32 mouse cellular contexts compared by ENCODE assay signal in the genomic region with DNA sequence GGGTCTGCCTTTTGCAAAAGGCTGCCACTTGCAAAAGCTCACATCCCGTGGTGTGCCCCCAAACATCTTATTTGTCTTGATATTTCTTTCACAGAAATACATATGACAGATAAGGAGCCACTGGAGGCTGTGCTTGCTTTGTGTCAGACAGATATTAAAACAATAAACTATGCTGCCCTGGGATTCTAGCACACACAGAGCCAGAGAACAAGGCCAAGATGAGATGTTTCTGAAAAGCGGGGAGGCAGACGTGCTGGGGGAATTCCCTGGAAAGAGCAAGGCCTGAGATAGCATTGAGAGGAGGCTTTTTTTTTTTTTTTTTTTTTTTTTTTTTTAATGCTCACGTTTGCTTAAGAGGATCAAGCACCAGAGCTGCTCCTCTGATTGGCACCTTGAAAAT.
A peak's percentile ranks its signal among the peaks of the same experiment; 100 is the strongest.
DNase-seq lines count a peak whose midpoint lies in the region; ATAC-seq and TF ChIP-seq lines count a peak whose summit lies in the region.
"Had no signal": no experiment of that assay in that cellular context is flagged by ENCODE, and none has a peak within 500 bp of the region (broad histone marks: within the 10 kb centered on the region; RNA-seq: fewer than 3 reads in every experiment).

No protein-coding gene starts in this region.

- no peaks in the 10 kb centered on the region for H3K9me3 ChIP-seq in hindbrain, embryonic 13.5 days
- H3K9me3 ChIP-seq in hindbrain, embryonic 11.5 days (ENCODE audit: control insufficient read depth, low read length), result no peaks in the 10 kb centered on the region
- H3K9me3 ChIP-seq in midbrain, embryonic 14.5 days (ENCODE audit: control insufficient read depth, low read length), result no peaks in the 10 kb centered on the region
- H3K9me3 ChIP-seq in midbrain, postnatal 0 days (ENCODE audit: low read length), result no peaks in the 10 kb centered on the region
- H3K9me3 ChIP-seq: heart, embryonic 12.5 days; kidney, embryonic 15.5 days; limb, embryonic 12.5 days; liver, embryonic 15.5 days; lung, embryonic 15.5 days; midbrain, embryonic 15.5 days had no signal

- no peak overlapping the region for H3K4me3 ChIP-seq in hindbrain, embryonic 13.5 days
- no peak overlapping the region for H3K4me3 ChIP-seq in hindbrain, embryonic 11.5 days (ENCODE audit: low read depth, low read length)
- H3K4me3 ChIP-seq in midbrain, embryonic 14.5 days (replicated peaks; ENCODE audit: low read depth, low read length), result no peak overlapping the region
- H3K4me3 ChIP-seq in midbrain, postnatal 0 days (ENCODE audit: low read depth, low read length), result no peak overlapping the region
- H3K4me3 ChIP-seq: erythroblast, embryonic 14.5 days; heart, embryonic 12.5 days; kidney, embryonic 15.5 days; left cerebral cortex, adult 2 months; limb, embryonic 12.5 days; liver, embryonic 15.5 days; lung, embryonic 15.5 days; midbrain, embryonic 15.5 days; myocyte had no signal

- peaks cover 9% of the 10 kb centered on the region for H3K4me1 ChIP-seq in hindbrain, embryonic 13.5 days (replicated peaks)
- no peaks in the 10 kb centered on the region for H3K4me1 ChIP-seq in hindbrain, embryonic 11.5 days (replicated peaks; ENCODE audit: control insufficient read depth, insufficient read depth, low read length)
- no peaks in the 10 kb centered on the region for H3K4me1 ChIP-seq in midbrain, embryonic 14.5 days (ENCODE audit: control insufficient read depth, insufficient read depth, low read length)
- H3K4me1 ChIP-seq in midbrain, postnatal 0 days (ENCODE audit: insufficient read depth, low read length), result no peaks in the 10 kb centered on the region
- H3K4me1 ChIP-seq: heart, embryonic 12.5 days; kidney, embryonic 15.5 days; liver, embryonic 15.5 days; lung, embryonic 15.5 days had no signal

- no peak for TF ChIP-seq CTCF in midbrain, postnatal 0 days (IDR thresholded peaks at IDR 0.05)

- peak; percentile 10; the same call in 1 of the 2 replicates for ATAC-seq in hindbrain, embryonic 13.5 days (ENCODE audit: low FRiP score)
- no peak for ATAC-seq in hindbrain, embryonic 11.5 days (ENCODE audit: low FRiP score)
- no peak for ATAC-seq in midbrain, embryonic 14.5 days (ENCODE audit: low FRiP score, low TSS enrichment)
- no peak for ATAC-seq in midbrain, postnatal 0 days (ENCODE audit: low FRiP score)
- ATAC-seq: forebrain, postnatal 0 days; midbrain, embryonic 15.5 days; Patski had no signal

- intact Hi-C loops in gastrocnemius, postnatal 36 days (cut with DNase I), result no loop called here

- H3K27me3 ChIP-seq in hindbrain, embryonic 13.5 days, result no peaks in the 10 kb centered on the region
- no peaks in the 10 kb centered on the region for H3K27me3 ChIP-seq in hindbrain, embryonic 11.5 days (ENCODE audit: control insufficient read depth, insufficient read depth, low read length)
- H3K27me3 ChIP-seq in midbrain, embryonic 14.5 days (ENCODE audit: control insufficient read depth, insufficient read depth, low read length), result no peaks in the 10 kb centered on the region
- H3K27me3 ChIP-seq in midbrain, postnatal 0 days (ENCODE audit: insufficient read depth, low read length), result no peaks in the 10 kb centered on the region
- H3K27me3 ChIP-seq: heart, embryonic 12.5 days; kidney, embryonic 15.5 days; limb, embryonic 12.5 days; liver, embryonic 15.5 days; lung, embryonic 15.5 days; midbrain, embryonic 15.5 days; Patski had no signal

- WGBS in hindbrain, embryonic 13.5 days, result 43% methylated on average over 4 of the region's 4 CpGs
- WGBS in hindbrain, embryonic 11.5 days, result 55% methylated on average over 4 of the region's 4 CpGs
- 21% methylated on average over 4 of the region's 4 CpGs for WGBS in midbrain, embryonic 14.5 days
- 24% methylated on average over 4 of the region's 4 CpGs for WGBS in midbrain, postnatal 0 days

- no peaks in the 10 kb centered on the region for H3K36me3 ChIP-seq in hindbrain, embryonic 13.5 days
- H3K36me3 ChIP-seq in hindbrain, embryonic 11.5 days (ENCODE audit: control insufficient read depth, insufficient read depth, low read length), result no peaks in the 10 kb centered on the region
- no peaks in the 10 kb centered on the region for H3K36me3 ChIP-seq in midbrain, embryonic 14.5 days (ENCODE audit: control insufficient read depth, insufficient read depth, low read length)
- H3K36me3 ChIP-seq in midbrain, postnatal 0 days (ENCODE audit: insufficient read depth, low read length), result no peaks in the 10 kb centered on the region
- H3K36me3 ChIP-seq: heart, embryonic 12.5 days; kidney, embryonic 15.5 days; limb, embryonic 12.5 days; liver, embryonic 15.5 days; lung, embryonic 15.5 days; midbrain, embryonic 15.5 days had no signal

- H3K4me2 ChIP-seq in hindbrain, embryonic 13.5 days, result no peak overlapping the region
- no peak overlapping the region for H3K4me2 ChIP-seq in hindbrain, embryonic 11.5 days (replicated peaks; ENCODE audit: low read depth, low read length)
- H3K4me2 ChIP-seq in midbrain, embryonic 14.5 days (ENCODE audit: low read length), result no peak overlapping the region
- no peak overlapping the region for H3K4me2 ChIP-seq in midbrain, postnatal 0 days (ENCODE audit: low read depth, low read length, poor library complexity, severe bottlenecking)
- H3K4me2 ChIP-seq: heart, embryonic 12.5 days; kidney, embryonic 15.5 days; limb, embryonic 12.5 days; liver, embryonic 15.5 days; lung, embryonic 15.5 days; midbrain, embryonic 15.5 days had no signal

- peak overlapping the region; percentile 68 for H3K27ac ChIP-seq in hindbrain, embryonic 13.5 days
- H3K27ac ChIP-seq in hindbrain, embryonic 11.5 days (ENCODE audit: low read depth, low read length), result no peak overlapping the region
- no peak overlapping the region; the same call in 1 of the 2 replicates for H3K27ac ChIP-seq in midbrain, embryonic 14.5 days (replicated peaks; ENCODE audit: low read depth, low read length)
- no peak overlapping the region for H3K27ac ChIP-seq in midbrain, postnatal 0 days (ENCODE audit: low read depth, low read length)
- H3K27ac ChIP-seq: kidney, embryonic 15.5 days; left cerebral cortex, adult 2 months; limb, embryonic 12.5 days; liver, embryonic 15.5 days; lung, embryonic 15.5 days; macrophage; midbrain, embryonic 15.5 days; stomach, postnatal 0 days had no signal

- no peak overlapping the region for H3K9ac ChIP-seq in hindbrain, embryonic 13.5 days
- H3K9ac ChIP-seq in hindbrain, embryonic 11.5 days (ENCODE audit: low read depth, low read length), result no peak overlapping the region
- H3K9ac ChIP-seq in midbrain, embryonic 14.5 days (replicated peaks; ENCODE audit: low read length), result no peak overlapping the region
- H3K9ac ChIP-seq in midbrain, postnatal 0 days (replicated peaks; ENCODE audit: low read length, poor library complexity, severe bottlenecking), result no peak overlapping the region
- H3K9ac ChIP-seq: forebrain, postnatal 0 days; heart, embryonic 12.5 days; kidney, embryonic 15.5 days; limb, embryonic 12.5 days; liver, embryonic 15.5 days; lung, embryonic 15.5 days; midbrain, embryonic 15.5 days had no signal

- DNase-seq in hindbrain, embryonic 11.5 days (ENCODE audit: low spot score), result no peak
- peak; percentile 53 for DNase-seq in midbrain, embryonic 14.5 days
- no peak for DNase-seq in midbrain, postnatal 0 days (ENCODE audit: low spot score)
- peak; percentile 39 for DNase-seq in retina, postnatal 1 day
- no peak for DNase-seq in retina, embryonic 14.5 days (ENCODE audit: low spot score)
- DNase-seq in layer of hippocampus, postnatal 25 days (ENCODE audit: extremely low spot score in 1 of 2, low spot score in 1 of 2), result no peak
- DNase-seq in gastrocnemius, postnatal 36 days, result no peak
- DNase-seq: adrenal gland, postnatal 25 days; cerebellum, adult 2 months; cerebellum, postnatal 14 days; forebrain, postnatal 0 days; gastrocnemius, postnatal 14 days; heart, adult 18-20 months; heart, postnatal 4 days; kidney, adult 18-20 months; kidney, postnatal 25 days; right cerebral cortex, postnatal 4 days; thymus, adult 18-20 months; thymus, postnatal 25 days had no signal

Comparison
In these comparisons a context has a peak if more than half of its experiments do, and no peak if none do; other contexts are left out.
1. DNase-seq: peak in midbrain, embryonic 14.5 days (single experiment) and retina, postnatal 1 day (single experiment); none in hindbrain, embryonic 11.5 days (single experiment), midbrain, postnatal 0 days (single experiment), retina, embryonic 14.5 days (single experiment), layer of hippocampus, postnatal 25 days (0 of 2) and gastrocnemius, postnatal 36 days (0 of 2).